Mouse (Mus musculus) lung, embryonic 15.5 days (tissue): ENCODE results near the gene Olfr221. TPM values are rescaled to one million over a fixed set of nuclear protein-coding genes. Genes with fewer than 3 reads are reported as not detected.

Experiments
- polyA plus RNA-seq: library from polyadenylated mRNA; unstranded; fragments of >200 nt; fragmentation: Nextera tagmentation; extraction: Ambion mirVana; gene quantifications from 2 replicates; pipeline ENCODE4 v1.2.1, GENCODE M21; 2015

The Olfr221 gene
- polyA plus RNA-seq, 1 experiment from 2014 or later = not detected

Other genes starting within 250 kb of the Olfr221 start
- gene AY358078, start 242.4 kb downstream of the Olfr221 start, polyA plus RNA-seq = not detected in 2 replicates
- gene Ear6, start 188.8 kb downstream of the Olfr221 start, polyA plus RNA-seq = not detected in 2 replicates
- gene Mettl17, start 157.6 kb downstream of the Olfr221 start, polyA plus RNA-seq = 40.0 and 40.1 TPM in 2 replicates
- 0.34 and 0.38 TPM in 2 replicates for gene Slc39a2, start 149.6 kb downstream of the Olfr221 start, polyA plus RNA-seq
- 60.6 and 63.7 TPM in 2 replicates for gene Ndrg2, start 128.3 kb downstream of the Olfr221 start, polyA plus RNA-seq
- gene Tppp2, start 124.0 kb downstream of the Olfr221 start, polyA plus RNA-seq = not detected in 2 replicates
- gene Rnase13, start 119.7 kb downstream of the Olfr221 start, polyA plus RNA-seq = not detected in 2 replicates
- 105 TPM in 2 replicates for gene Arhgef40, start 57.7 kb downstream of the Olfr221 start, polyA plus RNA-seq
- 0.26 and 0.57 TPM in 2 replicates for gene Tmem253, start 26.8 kb downstream of the Olfr221 start, polyA plus RNA-seq
- 25.7 and 26.3 TPM in 2 replicates for gene Zfp219, start 21.7 kb downstream of the Olfr221 start, polyA plus RNA-seq
- gene Hnrnpc, start 61.6 kb upstream of the Olfr221 start, polyA plus RNA-seq = 645 and 674 TPM in 2 replicates
- 61.8 and 72.8 TPM in 2 replicates for gene Rpgrip1, start 68.2 kb upstream of the Olfr221 start, polyA plus RNA-seq
- gene Supt16, start 155.0 kb upstream of the Olfr221 start, polyA plus RNA-seq = 62.4 and 64.6 TPM in 2 replicates
- 31.4 and 33.3 TPM in 2 replicates for gene Chd8, start 215.3 kb upstream of the Olfr221 start, polyA plus RNA-seq
- gene Tox4, start 236.7 kb upstream of the Olfr221 start, polyA plus RNA-seq = 40.5 and 44.7 TPM in 2 replicates
- 16.7 and 16.8 TPM in 2 replicates for gene Rab2b, start 237.1 kb upstream of the Olfr221 start, polyA plus RNA-seq